Mouse (Mus musculus) thymus, postnatal 25 days (tissue): Measurements from ENCODE around the gene Trip4.
"Not testable (repeated sequence)": the region's sequence is repeated elsewhere in the genome, so short reads cannot be mapped to it uniquely, and the experiment has no call there.

Experiments
- DNase-seq: peaks from one replicate; pipeline ENCODE4 v3.0.0; 2022

Trip4 gene

GRCm38 (mm10) chr9:65791846-65792245, 116.7 kb downstream of the Trip4 start:
- no peak for DNase-seq

- DNase-seq, result no peak
Observed at GRCm38 (mm10) chr9:65791106-65791505, 117.5 kb downstream of the Trip4 start.

DNA sequence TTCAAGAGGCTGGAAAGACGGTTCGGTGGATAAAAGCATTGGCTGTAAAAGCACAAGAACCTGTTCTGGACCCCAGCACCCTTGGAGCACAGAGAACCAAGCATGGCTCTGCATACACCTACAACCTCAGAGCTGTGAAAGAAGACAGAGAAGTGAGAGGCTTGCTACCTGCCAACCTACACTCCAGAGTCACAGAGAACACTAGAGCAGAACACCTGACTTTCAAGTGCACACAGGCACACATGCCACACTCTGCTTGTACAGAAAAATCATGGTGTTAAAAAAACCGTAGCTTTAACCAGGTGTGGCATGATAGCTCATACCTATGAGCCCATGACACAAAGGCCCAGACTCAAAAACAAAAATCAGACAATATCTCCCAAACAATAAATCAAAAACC, 118.8 kb downstream of the Trip4 start:
- no peak for DNase-seq

- no peak for DNase-seq
Observed at GRCm38 (mm10) chr9:65788556-65788955, 120.0 kb downstream of the Trip4 start.

- no peak for DNase-seq
Observed at GRCm38 (mm10) chr9:65787829-65788344, 120.7 kb downstream of the Trip4 start.

DNA sequence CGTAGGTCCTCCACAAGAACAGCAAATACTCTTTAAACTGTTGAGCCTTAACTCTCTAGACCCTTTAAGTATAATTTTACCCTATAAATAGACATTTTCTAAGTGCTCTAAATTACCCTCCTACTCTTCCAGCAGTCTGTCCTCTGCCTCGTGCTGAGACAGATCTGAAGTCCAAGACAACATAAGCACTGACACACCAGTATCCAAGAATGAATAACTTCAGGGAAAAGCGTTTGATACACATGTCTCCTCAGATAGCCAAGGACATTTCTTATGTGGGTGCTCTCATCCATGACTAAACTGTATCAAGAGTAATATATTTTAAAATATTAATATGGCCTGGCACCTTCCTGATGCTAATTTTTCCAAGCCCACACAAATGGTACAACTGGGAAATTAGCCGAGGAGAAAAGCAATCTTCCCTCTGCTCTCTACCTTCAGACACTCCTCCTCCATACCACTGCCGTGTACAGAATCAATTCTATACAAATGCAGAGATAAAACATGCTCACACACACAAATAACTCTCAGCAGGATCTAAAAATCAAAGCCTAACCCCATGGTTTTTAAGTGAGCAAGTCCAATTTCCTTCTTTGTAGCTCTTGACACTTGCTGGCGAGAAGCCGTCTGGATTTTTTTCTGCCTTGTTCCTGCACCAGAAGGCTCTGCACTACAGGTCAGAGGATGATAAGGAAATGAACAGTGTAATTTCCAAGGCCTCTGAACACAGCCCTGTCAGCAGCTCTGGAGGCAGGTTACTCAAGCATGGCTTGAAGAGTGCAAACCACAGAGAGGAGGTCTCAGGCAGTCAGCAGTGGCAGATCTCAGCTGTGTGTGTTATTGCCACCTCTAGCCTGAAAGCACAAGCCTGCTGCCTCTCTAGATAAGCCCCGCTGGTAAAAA, 121.5 kb downstream of the Trip4 start:
- DNase-seq, result no peak

- DNase-seq, result no peak
Observed at GRCm38 (mm10) chr9:65785772-65786368, 122.7 kb downstream of the Trip4 start.

GRCm38 (mm10) chr9:65779619-65780018, 129.0 kb downstream of the Trip4 start:
- DNase-seq, result not testable (repeated sequence)
